Mouse (Mus musculus) intestine, embryonic 16.5 days (tissue): ENCODE data around the gene Epha1. TPM values are rescaled to one million over a fixed set of nuclear protein-coding genes. Genes with fewer than 3 reads are reported as not detected.
A peak's percentile ranks its signal among the peaks of the same experiment; 100 is the strongest.

ENCODE experiments used
- ATAC-seq: fragments of 200-750 bp; cut with Nextera tagmentation; 2 replicates; pipeline ENCODE4 v1.8.0; 2017; ENCODE audit warnings: moderate TSS enrichment, moderate library complexity
- H3K27ac ChIP-seq: fragments of 300-500 bp; sonication (generic); 2 replicates; pipeline ENCODE4 v1.5.1; 2014; ENCODE audit warnings: mild to moderate bottlenecking, low read length
- H3K27me3 ChIP-seq: fragments of 300-500 bp; sonication (generic); replicated peaks from 2 replicates; pipeline ENCODE4 v1.6.1; 2014; ENCODE audit warnings: low read length, control low read depth, mixed read lengths; ENCODE audit not compliant: control insufficient read depth, insufficient read depth
- H3K36me3 ChIP-seq: fragments of 300-500 bp; sonication (generic); 2 replicates; pipeline ENCODE4 v1.6.1; 2014; ENCODE audit warnings: low read length, control low read depth; ENCODE audit not compliant: control insufficient read depth, insufficient read depth
- H3K4me1 ChIP-seq: fragments of 300-500 bp; sonication (generic); 2 replicates; pipeline ENCODE4 v1.6.1; 2014; ENCODE audit warnings: low read length, control low read depth, mixed read lengths; ENCODE audit not compliant: control insufficient read depth, insufficient read depth
- H3K4me2 ChIP-seq: fragments of 300-500 bp; sonication (generic); 2 replicates; pipeline ENCODE4 v1.6.1; 2014; ENCODE audit warnings: low read depth, low read length, control low read depth
- H3K4me3 ChIP-seq: fragments of 300-500 bp; sonication (generic); 2 replicates; pipeline ENCODE4 v1.5.1; 2014; ENCODE audit warnings: mild to moderate bottlenecking, low read length
- H3K9ac ChIP-seq: fragments of 300-500 bp; sonication (generic); 2 replicates; pipeline ENCODE4 v1.6.1; 2014; ENCODE audit warnings: low read depth, low read length
- H3K9me3 ChIP-seq: fragments of 300-500 bp; sonication (generic); 2 replicates; pipeline ENCODE4 v1.6.1; 2016; ENCODE audit warnings: low read length, control low read depth; ENCODE audit not compliant: control insufficient read depth
- WGBS: fragments of 180-500 bp; shearing (Covaris S2); extraction: QIAGEN DNeasy Blood & Tissue Kit; methylation state at CpG from one replicate; pipeline ENCODE4 v1.1.7; 2014; 5-methylcytosine and 5-hydroxymethylcytosine counted together
- polyA plus RNA-seq: library from polyadenylated mRNA; unstranded; fragments of >200 nt; fragmentation: Nextera tagmentation; extraction: Ambion mirVana; gene quantifications from 2 replicates; pipeline ENCODE4 v1.2.1, GENCODE M21; 2015

Gene Epha1
- 10.0 and 11.3 TPM in 2 replicates for polyA plus RNA-seq

- WGBS = under 1% methylated on average over 35 of the region's 36 CpGs
- Histone ChIP-seq H3K36me3 (no peaks in the 10 kb centered on the region), H3K27me3 (no peaks in the 10 kb centered on the region), H3K27ac (no peak within 1 kb of the TSS), H3K4me2 (peak within 1 kb of the TSS; percentile 77), H3K4me1 (peaks cover 20% of the 10 kb centered on the region), H3K9ac (peak within 1 kb of the TSS; percentile 73), H3K4me3 (peak within 1 kb of the TSS; percentile 58), H3K9me3 (no peaks in the 10 kb centered on the region)
- ATAC-seq = peak; percentile 96
Measured at GRCm38 (mm10) chr6:42372816-42373547, at the start of gene Epha1. TSS of gene Epha1 (minus strand) at chr6:42373268.

GRCm38 (mm10) chr6:42421439-42421838 is 48.4 kb upstream of the Epha1 start:
- H3K4me1 ChIP-seq = no peaks in the 10 kb centered on the region
- H3K27ac ChIP-seq = no peak overlapping the region
- no peaks in the 10 kb centered on the region for H3K27me3 ChIP-seq
- no peak for ATAC-seq
- H3K36me3 ChIP-seq = no peaks in the 10 kb centered on the region
- WGBS = 80% methylated on average over 2 of the region's 2 CpGs
- no peak overlapping the region for H3K4me3 ChIP-seq
- H3K9ac ChIP-seq = no peak overlapping the region
- no peaks in the 10 kb centered on the region for H3K9me3 ChIP-seq
- H3K4me2 ChIP-seq = no peak overlapping the region

- H3K9me3 ChIP-seq = no peaks in the 10 kb centered on the region
- no peak for ATAC-seq
- H3K4me1 ChIP-seq = no peaks in the 10 kb centered on the region
- H3K4me3 ChIP-seq = no peak overlapping the region
- H3K27ac ChIP-seq = no peak overlapping the region
- 81% methylated on average over 2 of the region's 2 CpGs for WGBS
- no peaks in the 10 kb centered on the region for H3K27me3 ChIP-seq
- H3K4me2 ChIP-seq = no peak overlapping the region
- H3K36me3 ChIP-seq = no peaks in the 10 kb centered on the region
- H3K9ac ChIP-seq = no peak overlapping the region
Measured at GRCm38 (mm10) chr6:42419443-42419842, 46.4 kb upstream of the Epha1 start.

GRCm38 (mm10) chr6:42405134-42405533 is 32.1 kb upstream of the Epha1 start, which contains the start of gene Tas2r135:
TSS of gene Tas2r135 (plus strand) at chr6:42405434.
- Histone ChIP-seq H3K9ac (no peak within 1 kb of the TSS), H3K9me3 (no peaks in the 10 kb centered on the region), H3K4me1 (no peaks in the 10 kb centered on the region), H3K36me3 (no peaks in the 10 kb centered on the region), H3K4me2 (no peak within 1 kb of the TSS), H3K27me3 (no peaks in the 10 kb centered on the region), H3K4me3 (no peak within 1 kb of the TSS), H3K27ac (no peak within 1 kb of the TSS)
- WGBS = 85% methylated on average over 2 of the region's 2 CpGs
- ATAC-seq = no peak

- Histone ChIP-seq H3K27me3 (no peaks in the 10 kb centered on the region), H3K4me3 (no peak within 1 kb of the TSS), H3K27ac (no peak within 1 kb of the TSS), H3K4me2 (no peak within 1 kb of the TSS), H3K9ac (no peak within 1 kb of the TSS), H3K4me1 (no peaks in the 10 kb centered on the region; the same call in 1 of the 2 replicates), H3K36me3 (no peaks in the 10 kb centered on the region), H3K9me3 (no peaks in the 10 kb centered on the region)
- no peak for ATAC-seq
- 77% methylated on average over 1 of the region's 1 CpGs for WGBS
Measured at GRCm38 (mm10) chr6:42399938-42400337, 26.9 kb upstream of the Epha1 start, which contains the start of gene Tas2r143. TSS of gene Tas2r143 (plus strand) at chr6:42400238.

- Histone ChIP-seq H3K27ac (no peak overlapping the region), H3K4me1 (no peaks in the 10 kb centered on the region; the same call in 1 of the 2 replicates), H3K9ac (no peak overlapping the region), H3K27me3 (no peaks in the 10 kb centered on the region), H3K4me2 (no peak overlapping the region), H3K36me3 (no peaks in the 10 kb centered on the region), H3K4me3 (no peak overlapping the region), H3K9me3 (no peaks in the 10 kb centered on the region)
- 92% methylated on average over 1 of the region's 1 CpGs for WGBS
- no peak for ATAC-seq
Measured at GRCm38 (mm10) chr6:42398998-42399397, 25.9 kb upstream of the Epha1 start.

- Histone ChIP-seq H3K9ac (no peak overlapping the region), H3K27ac (no peak overlapping the region), H3K4me3 (no peak overlapping the region), H3K36me3 (no peaks in the 10 kb centered on the region), H3K27me3 (no peaks in the 10 kb centered on the region), H3K4me1 (no peaks in the 10 kb centered on the region; the same call in 1 of the 2 replicates), H3K9me3 (no peaks in the 10 kb centered on the region), H3K4me2 (no peak overlapping the region)
- no peak for ATAC-seq
- WGBS = 83% methylated on average over 3 of the region's 3 CpGs
Measured at GRCm38 (mm10) chr6:42398285-42398684, 25.2 kb upstream of the Epha1 start.

GRCm38 (mm10) chr6:42397041-42397657 is 24.1 kb upstream of the Epha1 start:
- Histone ChIP-seq H3K4me1 (no peaks in the 10 kb centered on the region; the same call in 1 of the 2 replicates), H3K36me3 (no peaks in the 10 kb centered on the region), H3K27ac (no peak overlapping the region), H3K9ac (no peak overlapping the region), H3K4me3 (no peak overlapping the region), H3K4me2 (no peak overlapping the region), H3K9me3 (no peaks in the 10 kb centered on the region), H3K27me3 (no peaks in the 10 kb centered on the region)
- 70% methylated on average over 3 of the region's 3 CpGs for WGBS
- no peak for ATAC-seq

- ATAC-seq = peak; percentile 88
- Histone ChIP-seq H3K4me1 (no peaks in the 10 kb centered on the region; the same call in 1 of the 2 replicates), H3K36me3 (no peaks in the 10 kb centered on the region), H3K9me3 (no peaks in the 10 kb centered on the region), H3K4me2 (no peak overlapping the region), H3K4me3 (no peak overlapping the region), H3K9ac (no peak overlapping the region), H3K27me3 (no peaks in the 10 kb centered on the region), H3K27ac (peak overlapping the region; percentile 14; the same call in 1 of the 2 replicates)
- WGBS = 38% methylated on average over 9 of the region's 9 CpGs
Measured at GRCm38 (mm10) chr6:42395960-42396809, 23.1 kb upstream of the Epha1 start.
